Mouse (Mus musculus): ENCODE results near the gene Irf5.
A peak's percentile ranks its signal among the peaks of the same experiment; 100 is the strongest.

The Irf5 gene

GRCm38 (mm10) chr6:29526281-29527251 is at the start of gene Irf5:
TSS of gene Irf5 (plus strand) at chr6:29526625.
- no peak for DNase-seq (ENCODE audit: low spot score)

- DNase-seq (ENCODE audit: low spot score), result no peak
Observed at GRCm38 (mm10) chr6:29482691-29483090, 43.7 kb upstream of the Irf5 start.

GRCm38 (mm10) chr6:29484716-29485559 is 41.5 kb upstream of the Irf5 start:
- peak; percentile 41 for DNase-seq (ENCODE audit: low spot score)

- DNase-seq (ENCODE audit: low spot score), result no peak
Observed at GRCm38 (mm10) chr6:29485951-29486350, 40.5 kb upstream of the Irf5 start.

GRCm38 (mm10) chr6:29494101-29494500 is 32.3 kb upstream of the Irf5 start:
- no peak for DNase-seq (ENCODE audit: low spot score)

- no peak for DNase-seq (ENCODE audit: low spot score)
Observed at GRCm38 (mm10) chr6:29496270-29496669, 30.2 kb upstream of the Irf5 start.

GRCm38 (mm10) chr6:29497791-29498190 is 28.6 kb upstream of the Irf5 start:
- DNase-seq (ENCODE audit: low spot score), result no peak

GRCm38 (mm10) chr6:29500177-29500576 is 26.2 kb upstream of the Irf5 start:
- DNase-seq (ENCODE audit: low spot score), result no peak

- DNase-seq (ENCODE audit: low spot score), result no peak
Observed at GRCm38 (mm10) chr6:29500810-29501209, 25.6 kb upstream of the Irf5 start.

- DNase-seq (ENCODE audit: low spot score), result no peak
Observed at GRCm38 (mm10) chr6:29501599-29501998, 24.8 kb upstream of the Irf5 start.

- no peak for DNase-seq (ENCODE audit: low spot score)
Observed at GRCm38 (mm10) chr6:29505493-29505892, 20.9 kb upstream of the Irf5 start.

GRCm38 (mm10) chr6:29506834-29507233 is 19.6 kb upstream of the Irf5 start:
- no peak for DNase-seq (ENCODE audit: low spot score)

GRCm38 (mm10) chr6:29507447-29508309 is 18.7 kb upstream of the Irf5 start, which contains the start of gene Kcp:
TSS of gene Kcp (minus strand) at chr6:29507952.
- no peak for DNase-seq (ENCODE audit: low spot score)

- DNase-seq (ENCODE audit: low spot score), result no peak
Observed at GRCm38 (mm10) chr6:29509086-29509485, 17.3 kb upstream of the Irf5 start.

- no peak for DNase-seq (ENCODE audit: low spot score)
Observed at GRCm38 (mm10) chr6:29513284-29513683, 13.1 kb upstream of the Irf5 start.

GRCm38 (mm10) chr6:29517139-29517538 is 9.3 kb upstream of the Irf5 start:
- peak; percentile 43 for DNase-seq (ENCODE audit: low spot score)

- no peak for DNase-seq (ENCODE audit: low spot score)
Observed at GRCm38 (mm10) chr6:29522626-29523300, 3.7 kb upstream of the Irf5 start.

GRCm38 (mm10) chr6:29523301-29524033 is 3.0 kb upstream of the Irf5 start:
- DNase-seq (ENCODE audit: low spot score), result no peak

GRCm38 (mm10) chr6:29524034-29524489 is 2.4 kb upstream of the Irf5 start:
- no peak for DNase-seq (ENCODE audit: low spot score)

GRCm38 (mm10) chr6:29525256-29525655 is 1.2 kb upstream of the Irf5 start:
- no peak for DNase-seq (ENCODE audit: low spot score)
